Mouse (Mus musculus) megakaryocyte, embryonic 14.5 days (primary cell): ENCODE results near the gene Tbc1d16.

Experiments used
- FLI1 ChIP-seq: IDR thresholded peaks from 2 replicates; pipeline ENCODE4 v1.6.1; 2012; ENCODE audit warnings: low read length, inconsistent platforms, mixed read lengths
- GATA1 ChIP-seq: IDR thresholded peaks from 3 replicates; pipeline ENCODE4 v1.6.1; 2012; ENCODE audit warnings: mixed read lengths, low read length, inconsistent platforms, borderline replicate concordance

- TF ChIP-seq GATA1 (no peak), FLI1 (no peak)
Measured at GRCm38 (mm10) chr11:119106289-119106688, 122.0 kb downstream of the Tbc1d16 start.
